Mouse (Mus musculus): ENCODE measurements around the gene Arl8a. TPM values are rescaled to one million over a fixed set of nuclear protein-coding genes. Genes with fewer than 3 reads are reported as not detected.
"Not testable (repeated sequence)": the region's sequence is repeated elsewhere in the genome, so short reads cannot be mapped to it uniquely, and the experiment has no call there.

Gene Arl8a
- polyA plus RNA-seq, 1 experiment: 51.4 TPM

DNA sequence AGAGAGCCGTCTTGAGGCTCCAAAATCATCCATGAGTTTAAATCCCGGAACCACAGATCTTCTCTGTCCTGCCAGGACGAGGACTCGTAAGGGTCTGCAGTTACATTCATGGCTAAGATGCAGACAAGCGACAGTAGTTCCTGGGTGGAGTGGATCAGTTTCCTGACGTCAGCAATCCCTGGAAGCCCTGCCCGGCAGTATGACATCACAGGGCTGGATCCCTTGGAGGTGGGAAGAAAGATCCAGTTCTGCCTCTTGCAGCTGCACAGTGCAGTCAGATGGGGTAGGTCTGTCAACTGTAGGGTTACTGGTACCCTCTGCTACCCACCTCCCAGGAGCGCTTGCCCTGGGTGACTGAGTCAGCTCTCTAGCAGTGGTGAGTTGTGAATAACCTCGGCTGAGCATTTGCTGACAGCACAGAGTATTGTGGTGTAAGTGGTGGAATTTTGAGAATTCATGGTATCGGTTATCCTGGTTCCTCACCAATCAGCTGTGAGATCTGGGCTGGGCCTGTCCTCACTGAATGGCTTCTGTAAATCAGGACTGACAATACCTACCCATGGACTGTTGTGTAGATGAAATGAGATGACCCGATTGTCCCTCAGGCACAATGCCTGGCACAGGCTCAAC is 37.4 kb downstream of the Arl8a start:
- TF ChIP-seq MYOD1 (IDR thresholded peaks at IDR 0.05; ENCODE audit: control insufficient read depth, insufficient read length, low read depth) (peak; percentile 1), MYOG (IDR thresholded peaks at IDR 0.05; ENCODE audit: control insufficient read depth, extremely low read depth, insufficient read length) (no peak)
- Histone ChIP-seq H3ac (ENCODE audit: control insufficient read depth, insufficient read length, low read depth) (peak overlapping the region; percentile 33), H3K36me3 (ENCODE audit: control insufficient read depth, insufficient read depth) (no peaks in the 10 kb centered on the region), H3K27me3 (ENCODE audit: control insufficient read depth, insufficient read depth, insufficient read length) (no peaks in the 10 kb centered on the region), H3K4me3 (ENCODE audit: insufficient read depth, poor library complexity, severe bottlenecking) (no peak overlapping the region), H3K79me3 (ENCODE audit: low read depth) (no peaks in the 10 kb centered on the region), H3K79me2 (ENCODE audit: control insufficient read depth, insufficient read depth) (no peaks in the 10 kb centered on the region)

- Histone ChIP-seq H3K79me3 (ENCODE audit: low read depth) (no peaks in the 10 kb centered on the region), H3K79me2 (ENCODE audit: control insufficient read depth, insufficient read depth) (no peaks in the 10 kb centered on the region), H3ac (ENCODE audit: control insufficient read depth, insufficient read length, low read depth) (no peak overlapping the region), H3K36me3 (ENCODE audit: control insufficient read depth, insufficient read depth) (no peaks in the 10 kb centered on the region), H3K4me3 (ENCODE audit: insufficient read depth, poor library complexity, severe bottlenecking) (no peak overlapping the region), H3K27me3 (ENCODE audit: control insufficient read depth, insufficient read depth, insufficient read length) (no peaks in the 10 kb centered on the region)
- TF ChIP-seq MAX (IDR thresholded peaks at IDR 0.05) (no peak), MYOD1 (IDR thresholded peaks at IDR 0.05; ENCODE audit: control insufficient read depth, insufficient read length, low read depth) (no peak), MYOG (IDR thresholded peaks at IDR 0.05; ENCODE audit: control insufficient read depth, extremely low read depth, insufficient read length) (no peak), CEBPB (IDR thresholded peaks at IDR 0.05; ENCODE audit: low read depth) (no peak), CTCF (IDR thresholded peaks at IDR 0.05; ENCODE audit: control insufficient read depth, insufficient read depth, insufficient read length) (no peak), FOSL1 (IDR thresholded peaks at IDR 0.05; ENCODE audit: insufficient read depth, low read length, poor library complexity, severe bottlenecking) (no peak), USF1 (IDR thresholded peaks at IDR 0.05; ENCODE audit: low read depth) (no peak)
Observed at GRCm38 (mm10) chr1:135185936-135186335, 39.3 kb downstream of the Arl8a start.

- no peaks in the 10 kb centered on the region for H3K79me2 ChIP-seq (ENCODE audit: control insufficient read depth, insufficient read depth)
- H3ac ChIP-seq (ENCODE audit: control insufficient read depth, insufficient read length, low read depth): no peak overlapping the region
- no peaks in the 10 kb centered on the region for H3K36me3 ChIP-seq (ENCODE audit: control insufficient read depth, insufficient read depth)
- no peaks in the 10 kb centered on the region for H3K79me3 ChIP-seq (ENCODE audit: low read depth)
- H3K27me3 ChIP-seq (ENCODE audit: control insufficient read depth, insufficient read depth, insufficient read length): no peaks in the 10 kb centered on the region
- TF ChIP-seq MYOG (IDR thresholded peaks at IDR 0.05; ENCODE audit: control insufficient read depth, extremely low read depth, insufficient read length): no peak
- no peak for TF ChIP-seq USF1 (IDR thresholded peaks at IDR 0.05; ENCODE audit: low read depth)
- no peak for TF ChIP-seq MAX (IDR thresholded peaks at IDR 0.05)
- no peak for TF ChIP-seq CTCF (IDR thresholded peaks at IDR 0.05; ENCODE audit: control insufficient read depth, insufficient read depth, insufficient read length)
- no peak for TF ChIP-seq CEBPB (IDR thresholded peaks at IDR 0.05; ENCODE audit: low read depth)
- TF ChIP-seq MYOD1 (IDR thresholded peaks at IDR 0.05; ENCODE audit: control insufficient read depth, insufficient read length, low read depth): no peak
- TF ChIP-seq FOSL1 (IDR thresholded peaks at IDR 0.05; ENCODE audit: insufficient read depth, low read length, poor library complexity, severe bottlenecking): no peak
- no peak overlapping the region for H3K4me3 ChIP-seq (ENCODE audit: insufficient read depth, poor library complexity, severe bottlenecking)
Observed at GRCm38 (mm10) chr1:135186427-135186826, 39.8 kb downstream of the Arl8a start.

DNA sequence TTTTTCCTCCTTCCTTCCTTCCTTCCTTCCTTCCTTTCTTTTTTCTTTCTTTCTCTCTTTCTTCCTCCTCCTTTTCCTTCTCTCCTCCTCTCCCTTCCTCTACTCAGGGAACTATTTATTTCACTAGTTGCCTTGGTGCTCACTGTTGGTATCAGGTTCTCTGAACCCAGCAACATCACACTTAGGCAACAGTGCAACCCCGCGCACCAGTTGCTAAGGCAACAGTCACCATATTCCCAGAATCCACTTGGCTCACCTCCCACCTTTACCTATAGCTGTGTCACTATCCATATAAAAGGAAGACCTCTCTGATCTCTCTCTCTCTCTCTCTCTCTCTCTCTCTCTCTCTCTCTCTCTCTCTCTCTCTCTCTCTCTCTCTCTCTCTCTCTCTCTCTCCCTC is 40.4 kb downstream of the Arl8a start:
- H3K79me2 ChIP-seq (ENCODE audit: control insufficient read depth, insufficient read depth); H3K27me3 ChIP-seq (ENCODE audit: control insufficient read depth, insufficient read depth, insufficient read length); H3ac ChIP-seq (ENCODE audit: control insufficient read depth, insufficient read length, low read depth); H3K36me3 ChIP-seq (ENCODE audit: control insufficient read depth, insufficient read depth); H3K79me3 ChIP-seq (ENCODE audit: low read depth); H3K4me3 ChIP-seq (ENCODE audit: insufficient read depth, poor library complexity, severe bottlenecking): not testable (repeated sequence)

- H3K27me3 ChIP-seq (ENCODE audit: control insufficient read depth, insufficient read depth, insufficient read length): no peaks in the 10 kb centered on the region
- no peak overlapping the region for H3ac ChIP-seq (ENCODE audit: control insufficient read depth, insufficient read length, low read depth)
- H3K4me3 ChIP-seq (ENCODE audit: insufficient read depth, poor library complexity, severe bottlenecking): no peak overlapping the region
Observed at GRCm38 (mm10) chr1:135188197-135188596, 41.6 kb downstream of the Arl8a start.

DNA sequence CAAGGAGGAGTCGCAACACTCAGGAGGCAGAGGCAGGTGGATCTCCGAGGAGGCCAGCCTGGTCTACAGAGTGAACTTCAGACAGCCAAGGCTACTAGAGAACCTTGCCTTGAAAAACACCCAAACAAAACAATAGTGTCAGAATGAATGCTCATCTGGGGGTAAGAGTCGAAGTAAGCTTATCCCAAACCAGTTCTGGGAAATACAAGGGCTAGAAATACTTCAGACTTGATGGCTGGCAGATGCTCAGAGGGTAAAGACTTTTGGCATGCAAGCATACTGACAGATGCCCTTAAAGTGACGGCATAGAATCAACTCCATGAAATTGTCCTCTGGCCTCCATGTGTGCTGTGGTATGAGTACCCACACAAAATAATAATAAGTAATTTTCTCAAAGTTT is 42.6 kb downstream of the Arl8a start:
- TF ChIP-seq MYOD1 (IDR thresholded peaks at IDR 0.05; ENCODE audit: control insufficient read depth, insufficient read length, low read depth) (no peak), USF1 (IDR thresholded peaks at IDR 0.05; ENCODE audit: low read depth) (no peak), CEBPB (IDR thresholded peaks at IDR 0.05; ENCODE audit: low read depth) (no peak), MYOG (IDR thresholded peaks at IDR 0.05; ENCODE audit: control insufficient read depth, extremely low read depth, insufficient read length) (no peak)
- H3K79me2 ChIP-seq (ENCODE audit: control insufficient read depth, insufficient read depth): no peaks in the 10 kb centered on the region
- no peaks in the 10 kb centered on the region for H3K36me3 ChIP-seq (ENCODE audit: control insufficient read depth, insufficient read depth)
- H3ac ChIP-seq (ENCODE audit: control insufficient read depth, insufficient read length, low read depth): no peak overlapping the region
- H3K27me3 ChIP-seq (ENCODE audit: control insufficient read depth, insufficient read depth, insufficient read length): no peaks in the 10 kb centered on the region
- H3K4me3 ChIP-seq (ENCODE audit: insufficient read depth, poor library complexity, severe bottlenecking): no peak overlapping the region
- no peaks in the 10 kb centered on the region for H3K79me3 ChIP-seq (ENCODE audit: low read depth)

More at GRCm38 (mm10) chr1:135188197-135188596, 41.6 kb downstream of the Arl8a start:
- Histone ChIP-seq H3K36me3 (ENCODE audit: control insufficient read depth, insufficient read depth) (no peaks in the 10 kb centered on the region), H3K79me3 (ENCODE audit: low read depth) (no peaks in the 10 kb centered on the region), H3K79me2 (ENCODE audit: control insufficient read depth, insufficient read depth) (no peaks in the 10 kb centered on the region)
- TF ChIP-seq MAX (IDR thresholded peaks at IDR 0.05) (no peak), FOSL1 (IDR thresholded peaks at IDR 0.05; ENCODE audit: insufficient read depth, low read length, poor library complexity, severe bottlenecking) (no peak), CEBPB (IDR thresholded peaks at IDR 0.05; ENCODE audit: low read depth) (no peak), MYOG (IDR thresholded peaks at IDR 0.05; ENCODE audit: control insufficient read depth, extremely low read depth, insufficient read length) (no peak), CTCF (IDR thresholded peaks at IDR 0.05; ENCODE audit: control insufficient read depth, insufficient read depth, insufficient read length) (no peak), MYOD1 (IDR thresholded peaks at IDR 0.05; ENCODE audit: control insufficient read depth, insufficient read length, low read depth) (no peak), USF1 (IDR thresholded peaks at IDR 0.05; ENCODE audit: low read depth) (no peak)

DNA sequence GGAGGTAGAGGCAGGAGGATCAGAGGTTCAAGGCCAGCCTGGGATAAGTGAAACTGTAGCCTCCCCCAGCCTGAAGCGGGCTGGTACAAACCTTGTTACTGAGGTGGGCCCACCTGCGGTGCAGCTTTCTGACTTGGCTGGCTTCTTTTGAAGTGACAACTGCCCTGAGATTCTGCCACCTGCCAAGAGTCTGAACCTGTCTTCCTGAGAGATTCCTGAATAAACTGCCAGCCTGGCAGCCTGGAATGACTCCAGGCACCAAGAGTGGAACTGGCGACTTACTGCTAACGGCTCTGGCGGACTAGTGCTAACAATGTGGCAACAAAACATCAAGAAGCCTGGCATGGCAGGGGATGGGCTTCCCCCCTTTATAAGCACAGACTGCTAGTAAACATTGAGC is 47.7 kb downstream of the Arl8a start:
- H3K27me3 ChIP-seq (ENCODE audit: control insufficient read depth, insufficient read depth, insufficient read length); H3K4me3 ChIP-seq (ENCODE audit: insufficient read depth, poor library complexity, severe bottlenecking); H3K79me2 ChIP-seq (ENCODE audit: control insufficient read depth, insufficient read depth); H3K79me3 ChIP-seq (ENCODE audit: low read depth); H3K36me3 ChIP-seq (ENCODE audit: control insufficient read depth, insufficient read depth); H3ac ChIP-seq (ENCODE audit: control insufficient read depth, insufficient read length, low read depth): not testable (repeated sequence)
